23 mouse cellular contexts compared by ENCODE assay signal in genomic region chr1:135807546-135807945, GRCm38 (mm10). TPM values are rescaled to one million over a fixed set of nuclear protein-coding genes. Genes with fewer than 3 reads are reported as not detected.
DNase-seq lines count a peak whose midpoint lies in the region; ATAC-seq lines count a peak whose summit lies in the region.
"Had no signal": no experiment of that assay in that cellular context is flagged by ENCODE, and none has a peak within 500 bp of the region (broad histone marks: within the 10 kb centered on the region; RNA-seq: fewer than 3 reads in every experiment).

No protein-coding gene starts in this region.

- peak overlapping the region; percentile 32 for H3K9ac ChIP-seq in heart, embryonic 15.5 days
- H3K9ac ChIP-seq: embryonic facial prominence, embryonic 12.5 days; forebrain, postnatal 0 days; hindbrain, embryonic 13.5 days; liver, embryonic 12.5 days; lung, embryonic 15.5 days had no signal

- peak overlapping the region; percentile 38 for H3K4me2 ChIP-seq in heart, embryonic 15.5 days
- H3K4me2 ChIP-seq: embryonic facial prominence, embryonic 12.5 days; hindbrain, embryonic 13.5 days; liver, embryonic 12.5 days; lung, embryonic 15.5 days had no signal

- ATAC-seq in heart, embryonic 15.5 days (replicated peaks; ENCODE audit: insufficient number of reproducible peaks, insufficient read depth, low FRiP score, low read depth), result no peak
- ATAC-seq in CD4-positive, CD25-positive, alpha-beta regulatory T cell, adult 4 months, result peak; percentile 80
- ATAC-seq: forebrain, postnatal 0 days; liver, embryonic 12.5 days had no signal

- no peaks in the 10 kb centered on the region for H3K9me3 ChIP-seq in heart, embryonic 15.5 days (replicated peaks)
- H3K9me3 ChIP-seq: embryonic facial prominence, embryonic 12.5 days; G1E; hindbrain, embryonic 13.5 days; liver, embryonic 12.5 days; lung, embryonic 15.5 days had no signal

- peaks cover 80% of the 10 kb centered on the region for H3K4me1 ChIP-seq in heart, embryonic 15.5 days (replicated peaks)
- H3K4me1 ChIP-seq: embryonic facial prominence, embryonic 12.5 days; hindbrain, embryonic 13.5 days; liver, embryonic 12.5 days had no signal

- intact Hi-C loops in left cerebral cortex, postnatal 25 days (cut with DNase I), result no loop called here

- H3K27ac ChIP-seq in heart, embryonic 15.5 days, result peak overlapping the region; percentile 85
- H3K27ac ChIP-seq: embryonic facial prominence, embryonic 12.5 days; gastrocnemius, adult 2 months; hindbrain, embryonic 13.5 days; liver, embryonic 12.5 days; lung, embryonic 15.5 days had no signal

- 35% methylated on average over 10 of the region's 10 CpGs for WGBS in heart, embryonic 15.5 days

- no peaks in the 10 kb centered on the region for H3K27me3 ChIP-seq in heart, embryonic 15.5 days
- H3K27me3 ChIP-seq: embryonic facial prominence, embryonic 12.5 days; lung, embryonic 15.5 days had no signal

- no peak for DNase-seq in heart, adult 18-20 months
- DNase-seq in induced T-regulatory cell, adult 2 months (ENCODE audit: low read depth), result peak; percentile 62
- DNase-seq in thymus, postnatal 25 days, result peak; percentile 53
- DNase-seq in left cerebral cortex, postnatal 25 days (ENCODE audit: low spot score in 2 of 2), result no peak
- no peak for DNase-seq in cerebellum, postnatal 14 days
- DNase-seq: adrenal gland, postnatal 14 days; cerebellum, adult 11-12 months; forebrain, postnatal 0 days; gastrocnemius, adult 2 months; kidney, adult 11 months; kidney, postnatal 10 days; midbrain, embryonic 14.5 days; right cerebral cortex, adult 18-20 months; spleen, adult 18-20 months had no signal

- H3K4me3 ChIP-seq in heart, embryonic 15.5 days, result no peak overlapping the region
- H3K4me3 ChIP-seq: embryonic facial prominence, embryonic 12.5 days; gastrocnemius, adult 2 months; hindbrain, embryonic 13.5 days; liver, embryonic 12.5 days; lung, embryonic 15.5 days had no signal

- peaks cover 45% of the 10 kb centered on the region for H3K36me3 ChIP-seq in heart, embryonic 15.5 days
- H3K36me3 ChIP-seq: embryonic facial prominence, embryonic 12.5 days; G1E; hindbrain, embryonic 13.5 days; liver, embryonic 12.5 days; lung, embryonic 15.5 days had no signal

RNA-seq across cellular contexts. Expression of gene Lad1, which starts 10.9 kb away (rescaled TPM):
- polyA plus RNA-seq in heart, embryonic 15.5 days (2015; fragmentation: Nextera tagmentation; extraction: Ambion mirVana), result 3.2 and 5.8 TPM in 2 replicates
- 1 to 10 TPM; 5.9 to 8.3 TPM for total RNA-seq in heart, adult 18-20 months (2021)
- 10 to 100 TPM in 1 of 2 experiments, 1 to 10 TPM in 1; 9.2 to 13.6 TPM for polyA plus RNA-seq in CD4-positive, CD25-positive, alpha-beta regulatory T cell, adult 4 months (2017; shearing (Covaris generic))
- 1 to 10 TPM; 1.1 TPM for total RNA-seq in left cerebral cortex, postnatal 25 days (2021)
- total RNA-seq: adrenal gland, postnatal 14 days; common myeloid progenitor, adult 5-6 weeks; gastrocnemius, adult 2 months; megakaryocyte progenitor cell, adult 5-6 weeks had no signal
- polyA plus RNA-seq: G1E had no signal

RNA-seq across cellular contexts. Expression of gene Tnni1, which starts 28.3 kb away (rescaled TPM):
- polyA plus RNA-seq in heart, embryonic 15.5 days (2015; fragmentation: Nextera tagmentation; extraction: Ambion mirVana), result 3,693 and 4,133 TPM in 2 replicates
- total RNA-seq in heart, adult 18-20 months (2021), result 1 to 10 TPM; 1.5 to 1.7 TPM
- not detected for polyA plus RNA-seq in CD4-positive, CD25-positive, alpha-beta regulatory T cell, adult 4 months (2017; shearing (Covaris generic))
- total RNA-seq in left cerebral cortex, postnatal 25 days (2021), result 1 to 10 TPM; 2.5 to 3.4 TPM
- total RNA-seq: adrenal gland, postnatal 14 days; common myeloid progenitor, adult 5-6 weeks; megakaryocyte progenitor cell, adult 5-6 weeks had no signal

RNA-seq across cellular contexts. Expression of gene Tnnt2, which starts 28.6 kb away (rescaled TPM):
- polyA plus RNA-seq in heart, embryonic 15.5 days (2015; fragmentation: Nextera tagmentation; extraction: Ambion mirVana), result 7,410 and 9,283 TPM in 2 replicates
- total RNA-seq in heart, adult 18-20 months (2021), result over 10,000 TPM in 1 of 2 experiments, 1,000 to 10,000 TPM in 1; 9,387 to 10,464 TPM
- 1 to 10 TPM in 1 of 2 experiments, under 1 TPM in 1; 0.83 to 1.4 TPM for polyA plus RNA-seq in CD4-positive, CD25-positive, alpha-beta regulatory T cell, adult 4 months (2017; shearing (Covaris generic))
- total RNA-seq in left cerebral cortex, postnatal 25 days (2021), result 1 to 10 TPM; 3.9 to 6.3 TPM
- total RNA-seq: common myeloid progenitor, adult 5-6 weeks; megakaryocyte progenitor cell, adult 5-6 weeks had no signal
- polyA plus RNA-seq: G1E had no signal

RNA-seq across cellular contexts. Expression of gene Phlda3, which starts 41.6 kb away (rescaled TPM):
- polyA plus RNA-seq in heart, embryonic 15.5 days (2015; fragmentation: Nextera tagmentation; extraction: Ambion mirVana), result 70.5 and 85.0 TPM in 2 replicates
- 10 to 100 TPM; 11.0 to 11.7 TPM for total RNA-seq in heart, adult 18-20 months (2021)
- polyA plus RNA-seq in CD4-positive, CD25-positive, alpha-beta regulatory T cell, adult 4 months (2017; shearing (Covaris generic)), result under 1 TPM; 0.58 to 0.98 TPM
- 10 to 100 TPM; 20.0 to 20.3 TPM for total RNA-seq in left cerebral cortex, postnatal 25 days (2021)

Comparison
In these comparisons a context has a peak if more than half of its experiments do, and no peak if none do; other contexts are left out.
1. DNase-seq: peak in induced T-regulatory cell, adult 2 months (single experiment) and thymus, postnatal 25 days (single experiment); none in heart, adult 18-20 months (0 of 2), left cerebral cortex, postnatal 25 days (0 of 2) and cerebellum, postnatal 14 days (0 of 2).
2. RNA of gene Tnnt2, which starts 28.6 kb away (total RNA-seq): 9,387 to 10,464 TPM in heart, adult 18-20 months; 3.9 to 6.3 TPM in left cerebral cortex, postnatal 25 days; every median in the first group is over 1,000 times any median in the second.